Mouse (Mus musculus) cerebellum, adult 11-12 months (tissue): Measurements from ENCODE around the gene Plet1.

ENCODE experiments used
- DNase-seq: peaks from one replicate; pipeline ENCODE4 v3.0.0; 2022

Gene Plet1

GRCm38 (mm10) chr9:50494311-50494710, at the start of gene Plet1:
Plet1 (plus strand) TSS chr9:50494525.
- DNase-seq, result no peak

GRCm38 (mm10) chr9:50449048-50449447, 45.3 kb upstream of the Plet1 start:
- peak; percentile 74 for DNase-seq

GRCm38 (mm10) chr9:50451456-50452218, 42.7 kb upstream of the Plet1 start:
- peak; percentile 8 for DNase-seq

- peak; percentile 71 for DNase-seq
Measured at GRCm38 (mm10) chr9:50452303-50452775, 42.0 kb upstream of the Plet1 start.

GRCm38 (mm10) chr9:50457596-50457995, 36.7 kb upstream of the Plet1 start:
- DNase-seq, result no peak

GRCm38 (mm10) chr9:50459537-50459936, 34.8 kb upstream of the Plet1 start:
- DNase-seq, result no peak

GRCm38 (mm10) chr9:50462494-50463204, 31.7 kb upstream of the Plet1 start:
- peak; percentile 24 for DNase-seq

- DNase-seq, result no peak
Measured at GRCm38 (mm10) chr9:50463205-50463508, 31.2 kb upstream of the Plet1 start.

- DNase-seq, result no peak
Measured at GRCm38 (mm10) chr9:50470377-50471100, 23.8 kb upstream of the Plet1 start.

- DNase-seq, result no peak
Measured at GRCm38 (mm10) chr9:50471181-50471901, 23.0 kb upstream of the Plet1 start.

- DNase-seq, result no peak
Measured at GRCm38 (mm10) chr9:50475318-50475717, 19.0 kb upstream of the Plet1 start.

- no peak for DNase-seq
Measured at GRCm38 (mm10) chr9:50475745-50476144, 18.6 kb upstream of the Plet1 start.

GRCm38 (mm10) chr9:50476651-50477050, 17.7 kb upstream of the Plet1 start:
- no peak for DNase-seq

GRCm38 (mm10) chr9:50477270-50477669, 17.1 kb upstream of the Plet1 start:
- DNase-seq, result no peak

- no peak for DNase-seq
Measured at GRCm38 (mm10) chr9:50478826-50479225, 15.5 kb upstream of the Plet1 start.

- no peak for DNase-seq
Measured at GRCm38 (mm10) chr9:50479476-50479875, 14.8 kb upstream of the Plet1 start.

- no peak for DNase-seq
Measured at GRCm38 (mm10) chr9:50482743-50483142, 11.6 kb upstream of the Plet1 start.

- no peak for DNase-seq
Measured at GRCm38 (mm10) chr9:50485521-50485920, 8.8 kb upstream of the Plet1 start.

- DNase-seq, result no peak
Measured at GRCm38 (mm10) chr9:50490836-50491235, 3.5 kb upstream of the Plet1 start.

- DNase-seq, result no peak
Measured at GRCm38 (mm10) chr9:50491531-50492045, 2.7 kb upstream of the Plet1 start.

GRCm38 (mm10) chr9:50493777-50494176, 548 bp upstream of the Plet1 start:
- DNase-seq, result no peak

GRCm38 (mm10) chr9:50495405-50496150, 1.3 kb downstream of the Plet1 start:
- no peak for DNase-seq
